Mouse (Mus musculus) testis, adult 2 months (tissue): ENCODE data around the gene Mboat7. TPM values are rescaled to one million over a fixed set of nuclear protein-coding genes. Genes with fewer than 3 reads are reported as not detected.
A peak's percentile ranks its signal among the peaks of the same experiment; 100 is the strongest.

Experiments used
- H3K27ac ChIP-seq: fragments of 200-500 bp; 2 replicates; pipeline ENCODE4 v1.5.1; 2012; ENCODE audit warnings: low read depth, low read length; ENCODE audit not compliant: control insufficient read depth, insufficient read depth
- H3K27me3 ChIP-seq: fragments of 200-500 bp; 2 replicates; pipeline ENCODE4 v1.6.1; 2012; ENCODE audit warnings: mild to moderate bottlenecking, low read length, moderate library complexity; ENCODE audit not compliant: control insufficient read depth, insufficient read depth
- H3K36me3 ChIP-seq: fragments of 200-500 bp; 2 replicates; pipeline ENCODE4 v1.6.1; 2012; ENCODE audit warnings: mild to moderate bottlenecking, low read length; ENCODE audit not compliant: control insufficient read depth, insufficient read depth
- H3K4me1 ChIP-seq: fragments of 200-500 bp; 2 replicates; pipeline ENCODE4 v1.6.1; 2012; ENCODE audit warnings: low read length; ENCODE audit not compliant: control insufficient read depth, insufficient read depth
- H3K4me3 ChIP-seq: fragments of 200-500 bp; 2 replicates; pipeline ENCODE4 v1.5.1; 2012; ENCODE audit warnings: low read depth, mild to moderate bottlenecking, low read length, moderate library complexity, mixed read lengths; ENCODE audit not compliant: control insufficient read depth
- CTCF ChIP-seq: fragments of 200-500 bp; IDR thresholded peaks from 2 replicates; pipeline ENCODE4 v1.5.1; 2012; ENCODE audit warnings: low read depth, mild to moderate bottlenecking, inconsistent platforms, low read length, moderate library complexity; ENCODE audit not compliant: control insufficient read depth, insufficient read depth, insufficient replicate concordance
- POLR2A ChIP-seq: fragments of 200-500 bp; IDR thresholded peaks from 2 replicates; pipeline ENCODE4 v1.6.1; 2012; ENCODE audit warnings: low read depth, mild to moderate bottlenecking, inconsistent platforms, low read length, moderate library complexity; ENCODE audit not compliant: control insufficient read depth
- polyA plus RNA-seq: library from polyadenylated mRNA; depleted of rRNA; stranded (reverse); fragments of >200 nt; gene quantifications from 2 replicates; pipeline ENCODE4 v1.2.3, GENCODE M21; 2012

Mboat7 gene
- polyA plus RNA-seq, 1 experiment = 14.9 TPM

DNA sequence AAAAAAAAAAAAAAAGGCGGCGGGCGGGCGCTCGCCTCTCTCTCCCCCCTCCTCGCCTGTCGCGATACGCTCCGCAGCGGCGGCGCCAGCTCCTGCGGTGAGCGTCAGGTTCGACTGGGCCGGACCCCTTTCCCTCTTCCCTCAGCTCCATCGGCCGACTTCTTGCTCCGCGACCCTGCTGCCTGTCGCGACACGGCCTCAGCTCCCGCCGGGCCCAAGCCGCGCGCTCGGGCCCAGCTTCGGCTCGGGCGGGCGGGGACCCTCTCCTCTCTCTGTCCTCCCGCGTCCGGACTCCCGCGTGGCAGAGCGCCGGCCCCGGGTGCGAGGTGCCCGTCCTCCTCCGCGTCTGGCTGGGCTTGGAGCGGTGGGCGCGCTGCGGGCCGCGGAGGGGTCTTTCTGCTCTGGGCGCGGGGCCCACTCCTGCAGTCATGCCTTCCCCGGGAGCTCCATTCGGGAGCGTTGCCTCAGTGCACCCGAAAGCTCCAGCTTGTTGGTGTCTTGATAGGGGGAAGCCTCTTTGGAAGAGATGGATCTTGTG, 47.8 kb downstream of the Mboat7 start:
- Histone ChIP-seq H3K27me3 (no peaks in the 10 kb centered on the region), H3K27ac (peak overlapping the region; percentile 98), H3K4me1 (peaks cover 10% of the 10 kb centered on the region), H3K36me3 (no peaks in the 10 kb centered on the region; the same call in 1 of the 2 replicates), H3K4me3 (peak overlapping the region; percentile 99)
- TF ChIP-seq CTCF (no peak), POLR2A (peak; percentile 20; the same call in 1 of the 2 replicates)

DNA sequence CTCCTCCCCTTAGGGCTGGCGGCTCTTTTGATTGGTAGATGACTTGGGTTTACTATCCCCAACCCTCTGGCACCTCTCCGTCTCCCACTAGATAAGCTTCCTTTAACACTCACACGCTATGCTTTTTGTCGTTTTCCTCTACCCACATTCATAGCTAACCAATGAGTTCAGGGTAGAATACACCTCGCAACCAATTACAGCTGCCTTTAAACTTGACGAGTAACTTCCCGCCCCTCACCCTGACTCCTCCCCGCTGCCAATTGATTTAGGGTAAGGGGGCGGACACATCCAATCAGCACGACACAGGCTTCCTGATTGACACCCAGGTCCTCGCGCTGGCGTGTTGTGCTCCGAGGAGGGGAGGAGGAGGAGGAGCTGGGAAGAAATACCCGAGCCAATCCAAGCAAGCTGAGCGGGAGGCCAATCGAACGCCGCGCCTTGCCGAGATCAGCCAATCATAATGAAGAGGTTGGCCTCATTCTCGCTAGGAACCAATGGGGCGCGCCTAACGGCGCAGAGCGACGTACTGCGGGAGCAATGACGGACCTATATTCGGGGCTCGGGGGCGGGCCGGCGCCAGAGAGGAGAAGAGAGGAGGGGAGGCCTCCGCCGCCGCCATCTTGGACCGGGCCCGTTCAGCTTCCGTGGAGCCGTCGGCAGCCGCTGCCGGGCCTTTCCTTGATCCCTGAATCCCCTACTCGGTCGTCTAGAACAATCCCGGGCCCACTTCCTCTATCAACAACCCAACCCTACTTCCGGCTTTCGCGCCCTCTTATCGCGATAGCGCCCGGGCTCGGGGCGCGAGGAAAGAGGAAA, 48.4 kb downstream of the Mboat7 start, which contains the start of gene Cnot3:
Gene Cnot3 (plus strand): TSS at position 597 of the 816 bp plus-strand sequence.
- no peaks in the 10 kb centered on the region; the same call in 1 of the 2 replicates for H3K36me3 ChIP-seq
- H3K4me3 ChIP-seq = peak within 1 kb of the TSS; percentile 99
- peak within 1 kb of the TSS; percentile 98 for H3K27ac ChIP-seq
- TF ChIP-seq CTCF (no peak), POLR2A (peak; percentile 82)
- no peaks in the 10 kb centered on the region for H3K27me3 ChIP-seq
- H3K4me1 ChIP-seq = peaks cover 10% of the 10 kb centered on the region

DNA sequence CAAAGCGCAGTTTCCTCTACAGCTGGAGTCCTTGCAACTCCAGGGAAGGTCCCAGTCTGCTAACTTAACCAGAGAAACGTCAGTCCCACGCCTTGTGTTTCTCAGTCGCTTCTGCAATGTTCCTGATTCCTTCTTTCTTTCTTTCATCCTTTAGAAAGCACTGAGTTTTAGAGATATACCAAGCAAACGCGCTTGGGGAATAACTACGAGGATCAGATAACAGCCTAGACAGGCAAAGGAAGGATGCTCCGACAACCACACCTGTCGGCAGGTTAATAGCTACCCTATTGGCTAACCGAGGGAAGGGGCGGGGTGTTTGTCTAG, 49.0 kb downstream of the Mboat7 start:
- no peak for TF ChIP-seq POLR2A
- TF ChIP-seq CTCF = no peak
- Histone ChIP-seq H3K27me3 (no peaks in the 10 kb centered on the region), H3K27ac (no peak overlapping the region), H3K4me1 (peaks cover 10% of the 10 kb centered on the region), H3K4me3 (peak overlapping the region; percentile 99), H3K36me3 (no peaks in the 10 kb centered on the region; the same call in 1 of the 2 replicates)

DNA sequence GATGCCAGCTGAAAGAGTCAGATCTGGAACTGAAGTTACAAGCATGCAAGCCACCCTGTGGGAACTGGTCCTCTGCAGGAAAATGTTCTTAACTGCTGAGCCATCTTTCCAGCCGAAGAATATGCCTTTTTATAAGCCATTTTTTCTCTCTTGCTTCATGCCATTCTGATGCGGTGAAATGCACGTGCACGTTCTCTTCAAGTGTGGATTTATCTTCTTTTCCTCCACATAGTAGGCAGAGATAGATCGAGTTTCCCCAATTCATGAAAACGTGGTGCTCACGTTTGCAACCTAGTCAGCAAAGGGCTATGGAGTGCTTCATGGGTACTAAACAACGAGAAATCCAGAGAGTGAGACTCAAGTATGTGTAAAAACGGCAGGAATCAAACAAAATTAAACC, 49.5 kb downstream of the Mboat7 start:
- TF ChIP-seq POLR2A = no peak
- Histone ChIP-seq H3K27me3 (no peaks in the 10 kb centered on the region), H3K4me1 (peaks cover 10% of the 10 kb centered on the region), H3K4me3 (no peak overlapping the region; the same call in 1 of the 2 replicates), H3K27ac (no peak overlapping the region), H3K36me3 (no peaks in the 10 kb centered on the region; the same call in 1 of the 2 replicates)

DNA sequence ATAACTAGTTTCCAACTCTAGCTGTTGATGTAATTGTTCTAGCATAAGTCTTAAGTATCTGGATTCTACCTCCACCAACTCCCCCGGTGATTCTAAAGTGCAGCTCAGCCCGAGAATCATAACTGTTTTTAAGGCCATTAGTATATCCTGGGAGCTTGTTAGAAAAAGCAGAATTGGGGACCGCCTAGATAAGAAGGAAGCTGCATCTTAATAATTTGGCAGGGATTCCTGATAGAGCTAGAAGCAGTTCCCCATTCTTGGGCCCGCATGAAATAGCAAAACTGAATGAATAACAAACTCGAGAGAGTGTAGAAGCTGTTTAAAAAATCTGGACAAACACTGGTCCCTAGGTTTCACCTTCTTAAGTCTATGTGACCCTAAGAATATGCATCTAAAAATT, 49.9 kb downstream of the Mboat7 start:
- peaks cover 10% of the 10 kb centered on the region for H3K4me1 ChIP-seq
- TF ChIP-seq CTCF (no peak), POLR2A (no peak)
- H3K4me3 ChIP-seq = no peak overlapping the region
- H3K27me3 ChIP-seq = no peaks in the 10 kb centered on the region
- H3K36me3 ChIP-seq = no peaks in the 10 kb centered on the region; the same call in 1 of the 2 replicates
- H3K27ac ChIP-seq = no peak overlapping the region

DNA sequence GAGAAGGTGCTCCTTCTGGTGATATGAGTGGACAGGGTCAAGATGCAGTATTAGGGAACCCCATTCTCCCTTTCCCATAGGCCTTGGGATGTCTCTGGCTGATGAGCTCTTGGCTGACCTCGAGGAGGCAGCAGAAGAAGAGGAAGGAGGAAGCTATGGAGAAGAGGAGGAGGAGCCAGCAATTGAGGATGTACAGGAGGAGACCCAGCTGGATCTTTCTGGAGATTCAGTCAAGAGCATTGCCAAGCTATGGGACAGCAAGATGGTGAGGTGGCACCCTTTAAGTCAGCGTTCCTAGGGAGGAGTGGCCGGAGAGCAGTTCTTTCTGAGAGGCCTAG, 62.9 kb downstream of the Mboat7 start:
- no peak for TF ChIP-seq POLR2A
- TF ChIP-seq CTCF = no peak
- Histone ChIP-seq H3K4me1 (peaks cover 14% of the 10 kb centered on the region), H3K27ac (peak overlapping the region; percentile 68), H3K4me3 (peak overlapping the region; percentile 100), H3K36me3 (peaks cover 1% of the 10 kb centered on the region; the same call in 1 of the 2 replicates), H3K27me3 (no peaks in the 10 kb centered on the region)

DNA sequence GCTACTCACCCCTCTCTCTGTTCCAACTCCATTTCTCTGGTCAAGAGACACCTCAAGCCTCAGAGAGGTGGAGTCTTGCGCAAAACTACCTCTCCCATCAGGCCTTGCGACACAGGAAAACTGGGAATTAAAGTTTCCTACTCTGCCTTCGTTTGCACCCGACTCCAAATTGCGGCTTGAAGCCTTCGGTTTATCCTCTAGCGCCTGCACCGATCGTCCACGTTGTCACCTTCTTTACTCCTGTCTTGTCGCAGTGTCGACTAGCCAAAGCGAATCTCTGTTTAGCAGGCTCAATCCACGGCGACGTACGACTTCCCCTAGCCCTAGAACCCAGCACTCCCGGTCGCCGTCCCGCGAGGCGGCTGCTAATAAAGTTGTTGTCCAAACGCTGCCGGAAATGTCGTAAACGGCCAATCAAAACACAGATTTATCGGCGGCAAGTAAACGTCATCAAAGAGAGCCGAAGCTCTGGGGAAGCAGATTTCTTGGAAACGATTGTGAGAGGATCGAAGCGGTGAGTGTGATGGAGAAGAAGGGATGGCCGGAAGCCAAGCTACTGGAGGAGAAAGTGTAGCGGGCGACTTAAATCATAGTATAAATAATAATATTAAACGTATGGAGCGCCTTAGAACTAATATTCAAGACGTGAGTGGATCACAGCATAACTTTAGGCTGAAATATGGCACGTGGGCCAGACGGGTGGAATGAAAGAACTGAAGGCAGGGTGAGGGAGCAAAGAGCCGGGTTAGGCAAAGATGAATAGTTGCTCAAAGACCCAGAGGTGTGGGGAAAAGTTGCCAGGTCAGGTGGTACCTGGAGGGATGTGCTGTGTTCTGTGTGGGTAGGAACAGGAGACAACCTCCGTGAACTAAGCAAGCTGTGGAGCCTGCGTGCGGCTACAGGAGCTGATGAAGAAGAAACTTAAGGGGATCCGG, 63.5 kb downstream of the Mboat7 start, which contains the start of the genes Tfpt and Prpf31:
Gene Tfpt (minus strand): TSS at position 387 of the 935 bp plus-strand sequence.
Gene Prpf31 (plus strand): TSS at position 443 of the 935 bp plus-strand sequence.
- peak within 1 kb of the TSS; percentile 92 for H3K27ac ChIP-seq
- no peaks in the 10 kb centered on the region for H3K27me3 ChIP-seq
- H3K4me1 ChIP-seq = peaks cover 14% of the 10 kb centered on the region
- peak within 1 kb of the TSS; percentile 100 for H3K4me3 ChIP-seq
- H3K36me3 ChIP-seq = peaks cover 1% of the 10 kb centered on the region; the same call in 1 of the 2 replicates
- TF ChIP-seq CTCF (no peak), POLR2A (peak; percentile 61)
